Mouse (Mus musculus) frontal cortex, postnatal 25 days (tissue): ENCODE data around the gene Trappc4.
A peak's percentile ranks its signal among the peaks of the same experiment; 100 is the strongest.
"Not testable (repeated sequence)": the region's sequence is repeated elsewhere in the genome, so short reads cannot be mapped to it uniquely, and the experiment has no call there.

Experiments
- DNase-seq, 2 experiments: peaks; one replicate each; pipeline ENCODE4 v3.0.0; 2022; ENCODE audit warnings: low spot score in 2 of 2

The Trappc4 gene

GRCm38 (mm10) chr9:44408693-44409092 is 1.3 kb upstream of the Trappc4 start:
- DNase-seq: not testable (repeated sequence)

GRCm38 (mm10) chr9:44407752-44408097 is 325 bp upstream of the Trappc4 start:
- DNase-seq: no peak

GRCm38 (mm10) chr9:44405011-44405410 is 2.4 kb downstream of the Trappc4 start:
- DNase-seq: no peak

GRCm38 (mm10) chr9:44401081-44401480 is 6.3 kb downstream of the Trappc4 start:
- DNase-seq: no peak

GRCm38 (mm10) chr9:44399795-44400114 is 7.6 kb downstream of the Trappc4 start:
- DNase-seq: no peak

- no peak for DNase-seq
These were observed 8.1 kb downstream of the Trappc4 start for GRCm38 (mm10) chr9:44399114-44399794.

GRCm38 (mm10) chr9:44398551-44398950 is 8.8 kb downstream of the Trappc4 start:
- DNase-seq: no peak

- DNase-seq: no peak
These were observed 9.3 kb downstream of the Trappc4 start for GRCm38 (mm10) chr9:44398087-44398486.

GRCm38 (mm10) chr9:44396684-44397411 is 10.6 kb downstream of the Trappc4 start, which contains the start of gene Slc37a4:
Slc37a4 (plus strand) TSS chr9:44396852.
- DNase-seq: peak; percentile 72 to 84

GRCm38 (mm10) chr9:44391466-44391865 is 15.9 kb downstream of the Trappc4 start:
- peak; percentile 47 to 55 for DNase-seq

- DNase-seq: no peak
These were observed 18.1 kb downstream of the Trappc4 start for GRCm38 (mm10) chr9:44389273-44389672.

GRCm38 (mm10) chr9:44387221-44387620 is 20.2 kb downstream of the Trappc4 start:
- DNase-seq: no peak

GRCm38 (mm10) chr9:44384596-44384995 is 22.8 kb downstream of the Trappc4 start:
- DNase-seq: no peak

- DNase-seq: no peak
These were observed 27.5 kb downstream of the Trappc4 start for GRCm38 (mm10) chr9:44379862-44380261.

- DNase-seq: peak; percentile 97 to 99
These were observed 28.2 kb downstream of the Trappc4 start, which contains the start of gene Hyou1 for GRCm38 (mm10) chr9:44379054-44379834. Hyou1 (plus strand) TSS chr9:44379490.

- DNase-seq: no peak
These were observed 29.2 kb downstream of the Trappc4 start for GRCm38 (mm10) chr9:44378153-44378730.

GRCm38 (mm10) chr9:44377335-44377734 is 30.1 kb downstream of the Trappc4 start:
- DNase-seq: not testable (repeated sequence)

- DNase-seq: no peak
These were observed 31.3 kb downstream of the Trappc4 start for GRCm38 (mm10) chr9:44376141-44376540.

GRCm38 (mm10) chr9:44373386-44373785 is 34.0 kb downstream of the Trappc4 start:
- no peak for DNase-seq

- DNase-seq: no peak
These were observed 42.9 kb downstream of the Trappc4 start for GRCm38 (mm10) chr9:44364480-44364879.

- not testable (repeated sequence) for DNase-seq
These were observed 45.5 kb downstream of the Trappc4 start for GRCm38 (mm10) chr9:44361931-44362330.
